Mouse (Mus musculus): Measurements from ENCODE around the gene Atp6v1e1.
"Not testable (repeated sequence)": the region's sequence is repeated elsewhere in the genome, so short reads cannot be mapped to it uniquely, and the experiment has no call there.

Atp6v1e1 gene

DNA sequence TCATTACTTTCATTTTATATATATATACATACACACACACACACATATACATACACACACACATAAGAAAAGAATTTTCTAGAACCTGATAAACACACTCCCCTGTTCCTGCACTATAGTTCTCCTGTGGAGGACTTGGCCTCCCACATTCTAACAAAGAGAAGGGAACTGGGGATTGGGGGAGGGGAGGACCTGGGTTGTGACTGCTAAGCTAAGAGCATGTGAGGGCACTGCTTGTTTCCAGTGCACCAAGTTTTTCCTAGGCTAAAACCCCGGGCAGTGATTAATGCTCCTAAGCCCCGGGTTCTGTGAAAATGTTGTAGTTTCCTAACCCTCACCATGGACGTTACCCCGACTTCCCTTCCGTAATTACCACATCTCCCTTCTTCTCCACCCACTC lies 2.4 kb downstream of the Atp6v1e1 start:
- DNase-seq (ENCODE audit: low spot score in 2 of 2), result no peak

DNA sequence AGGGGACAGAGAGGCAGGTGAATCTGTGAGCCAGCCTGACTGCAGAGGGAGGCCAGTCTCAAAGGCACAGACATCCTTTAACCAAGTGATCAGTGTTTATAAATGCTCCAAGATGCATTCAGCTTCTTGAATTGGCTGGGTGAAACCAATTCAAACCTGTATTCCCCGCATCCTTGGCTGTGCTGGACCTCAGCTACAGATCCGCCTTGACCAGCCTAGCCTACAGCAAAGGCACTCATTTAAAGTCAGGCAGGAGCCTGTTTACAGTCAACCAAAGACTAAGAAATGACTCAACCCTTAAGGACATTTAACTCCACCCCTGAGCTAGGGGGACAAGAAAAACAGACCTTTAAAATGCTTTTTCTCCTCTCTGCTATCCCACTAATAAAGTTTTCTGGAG lies 3.3 kb downstream of the Atp6v1e1 start:
- DNase-seq (ENCODE audit: low spot score in 2 of 2), result no peak

DNA sequence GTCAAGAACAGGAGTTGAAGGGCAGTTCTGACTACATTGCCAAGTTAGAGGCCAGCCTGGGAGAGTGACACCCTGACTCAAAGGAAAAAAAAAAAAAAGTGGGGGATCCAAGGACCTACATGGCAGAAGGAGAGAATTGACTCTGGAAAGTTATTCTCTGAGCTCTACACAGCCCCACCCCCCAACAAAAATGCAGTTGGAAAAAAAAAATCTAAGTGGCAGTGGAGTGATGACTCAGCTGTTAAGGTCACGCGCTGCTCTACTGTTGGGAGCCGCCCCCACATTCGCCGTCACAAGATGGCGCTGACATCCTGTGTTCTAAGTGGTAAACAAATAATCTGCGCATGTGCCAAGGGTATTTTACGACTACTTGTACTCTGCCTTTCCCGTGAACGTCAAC lies 10.6 kb downstream of the Atp6v1e1 start:
- not testable (repeated sequence) for DNase-seq (ENCODE audit: low spot score in 2 of 2)

DNA sequence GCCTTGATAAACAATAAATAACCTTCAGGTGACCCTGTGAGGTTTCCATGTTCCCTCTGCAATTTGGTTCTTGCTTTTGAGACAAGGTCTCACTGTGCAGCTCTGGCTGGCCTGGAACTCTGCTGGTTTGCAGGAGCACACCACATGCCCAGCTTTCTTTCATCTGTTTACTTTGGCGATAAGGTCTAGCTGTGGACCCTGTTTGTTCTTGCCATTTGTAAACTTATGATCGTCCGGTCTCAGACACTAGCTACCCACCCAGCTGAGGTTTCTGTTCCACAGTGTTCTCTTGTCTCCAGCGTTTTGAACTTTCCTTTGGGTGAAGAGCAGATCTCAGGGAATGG lies 14.9 kb downstream of the Atp6v1e1 start:
- no peak for DNase-seq (ENCODE audit: low spot score in 2 of 2)

DNA sequence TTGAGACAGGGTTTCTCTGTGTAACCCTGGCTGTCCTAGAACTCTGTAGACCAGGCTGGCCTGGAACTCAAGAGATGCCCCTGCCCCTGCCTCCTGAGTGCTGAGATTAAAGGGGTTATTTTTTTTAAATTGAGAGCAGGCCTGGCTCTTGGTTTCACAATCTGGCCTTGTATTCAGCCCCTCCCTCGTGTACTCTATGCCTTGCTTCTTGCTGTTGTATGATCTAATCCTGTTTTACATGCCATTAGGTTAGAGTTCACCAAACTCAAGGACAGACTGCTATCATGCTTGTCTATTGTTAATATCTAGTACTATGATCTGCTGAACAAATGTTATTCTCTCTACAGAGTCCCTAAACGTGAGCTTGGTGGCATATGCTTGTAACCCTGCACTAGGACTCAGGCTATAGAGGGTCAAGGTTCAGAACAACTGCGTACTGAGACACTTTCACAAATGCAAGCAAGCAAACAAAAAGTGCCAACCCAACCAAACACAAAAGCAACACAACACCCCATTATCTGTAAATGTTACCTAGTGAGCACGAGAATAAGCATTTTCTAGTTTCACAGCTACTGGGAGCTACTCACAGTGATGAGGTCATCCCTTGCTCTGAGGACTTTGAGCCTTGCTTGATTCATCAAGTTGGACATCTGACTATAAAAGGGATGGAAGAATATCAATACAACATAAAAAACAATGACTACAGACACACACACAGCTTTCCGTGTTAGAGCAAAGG lies 15.4 kb downstream of the Atp6v1e1 start:
- DNase-seq (ENCODE audit: low spot score in 2 of 2), result no peak

DNA sequence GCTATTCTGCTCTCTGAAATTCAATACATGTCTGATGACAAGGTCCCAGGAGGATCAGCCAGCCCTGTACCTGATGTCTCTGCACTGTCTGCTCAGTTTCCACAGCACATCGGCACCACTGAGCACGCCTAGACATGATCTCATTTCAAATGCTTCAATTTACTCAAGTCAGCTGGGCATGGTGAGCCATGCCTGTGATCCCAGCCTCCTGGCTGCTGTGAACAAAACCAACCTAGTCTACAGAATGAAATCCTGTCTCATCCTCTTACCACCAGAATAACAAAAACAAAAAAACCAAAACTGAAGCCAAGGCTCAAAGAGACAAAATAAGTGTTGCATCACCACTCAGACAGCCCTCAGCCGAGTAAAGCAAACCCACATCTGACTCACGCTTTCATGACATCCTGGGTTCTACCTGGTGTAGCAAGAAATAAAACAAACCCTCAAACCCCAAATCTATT lies 23.0 kb downstream of the Atp6v1e1 start:
- no peak for DNase-seq (ENCODE audit: low spot score in 2 of 2)

DNA sequence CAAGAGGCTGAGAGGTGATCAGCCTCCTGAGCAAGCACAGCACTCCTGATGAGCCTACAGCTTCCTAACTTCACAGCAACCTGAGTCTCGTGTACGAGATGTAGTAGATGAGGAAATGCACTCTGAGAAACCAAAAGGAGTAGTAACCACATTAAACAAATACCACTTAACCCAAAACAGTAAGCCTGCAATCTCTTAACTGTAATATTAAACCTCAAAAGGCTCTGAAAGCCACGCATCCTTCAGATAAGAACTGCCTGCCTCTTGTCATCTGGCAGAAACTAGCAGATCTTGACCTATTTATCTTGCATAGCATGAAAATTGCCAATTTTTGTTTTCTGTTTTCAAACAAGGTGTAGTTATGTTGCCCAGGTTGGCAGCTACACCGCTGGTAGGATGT lies 23.7 kb downstream of the Atp6v1e1 start:
- DNase-seq (ENCODE audit: low spot score in 2 of 2), result no peak

DNA sequence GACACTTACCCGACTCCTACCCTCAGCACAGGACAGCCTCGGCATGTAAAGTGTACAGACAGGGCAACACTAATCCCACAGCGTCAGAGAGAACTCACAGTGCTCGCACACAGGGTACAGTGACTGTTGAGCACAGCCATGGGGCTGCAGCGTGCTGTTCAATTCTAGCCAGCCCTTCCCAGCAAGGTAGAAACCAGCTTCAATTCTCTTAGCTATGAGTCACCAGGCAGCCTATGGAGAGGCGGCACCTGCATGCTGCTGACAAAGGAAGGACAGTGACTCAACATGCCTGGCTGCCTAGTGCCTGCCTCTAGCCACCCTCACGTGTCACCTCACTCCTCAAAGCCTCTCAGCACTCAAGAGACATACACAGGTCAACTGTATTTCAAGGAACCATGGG lies 24.6 kb downstream of the Atp6v1e1 start:
- DNase-seq (ENCODE audit: low spot score in 2 of 2), result no peak

DNA sequence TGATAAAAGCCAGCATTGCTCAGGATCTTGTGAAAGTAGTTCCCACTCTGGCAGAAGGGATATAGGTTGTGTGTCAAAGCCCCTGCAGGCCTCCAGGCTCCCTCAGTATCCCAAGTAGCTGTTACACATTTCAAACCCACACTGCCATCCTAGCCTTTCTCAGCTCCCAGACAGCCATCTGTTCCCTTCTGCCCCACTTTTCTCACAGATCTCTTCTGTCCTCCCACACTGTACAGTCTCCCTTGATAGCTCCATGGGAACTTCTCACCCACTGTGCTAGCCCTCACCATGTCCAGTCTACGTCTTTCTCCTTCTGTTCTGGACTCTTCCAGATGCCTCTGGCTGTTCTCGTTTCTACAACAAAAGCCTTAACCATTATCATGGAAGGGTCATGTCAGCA lies 26.5 kb downstream of the Atp6v1e1 start:
- peak in 1 of 2 experiments; percentile 28 for DNase-seq (ENCODE audit: low spot score in 2 of 2)

DNA sequence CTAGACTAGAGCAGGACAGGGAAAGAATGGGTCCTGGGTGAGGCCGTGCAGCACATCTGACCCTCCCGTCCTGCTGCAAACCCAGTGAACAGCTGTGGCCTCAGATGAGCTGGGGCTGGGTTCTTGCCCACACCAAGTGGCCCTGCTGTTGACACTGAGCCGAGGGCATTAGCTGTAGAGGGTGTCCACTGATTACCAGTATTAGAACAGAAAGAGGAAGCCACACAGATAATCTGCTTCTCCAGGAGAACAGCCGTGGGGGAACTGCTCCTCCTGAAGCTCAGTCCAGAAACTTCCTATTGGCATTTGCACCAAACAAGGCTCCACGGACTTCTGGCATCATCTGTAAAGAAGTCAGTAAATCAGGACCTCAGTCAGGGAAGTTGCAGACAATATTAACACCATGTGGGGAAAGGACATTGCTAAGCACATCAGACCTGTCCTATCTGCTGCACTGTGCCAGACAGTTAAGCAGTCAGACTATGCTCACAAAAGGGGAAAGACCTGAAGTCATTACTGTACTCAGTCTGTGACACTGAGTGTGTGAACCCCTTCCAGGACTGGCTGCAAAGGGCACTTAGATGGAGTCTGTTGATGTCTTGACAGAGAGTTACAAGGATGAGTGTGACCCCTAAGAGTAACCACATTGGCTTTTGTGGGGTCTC lies 27.0 kb downstream of the Atp6v1e1 start:
- DNase-seq (ENCODE audit: low spot score in 2 of 2), result no peak

DNA sequence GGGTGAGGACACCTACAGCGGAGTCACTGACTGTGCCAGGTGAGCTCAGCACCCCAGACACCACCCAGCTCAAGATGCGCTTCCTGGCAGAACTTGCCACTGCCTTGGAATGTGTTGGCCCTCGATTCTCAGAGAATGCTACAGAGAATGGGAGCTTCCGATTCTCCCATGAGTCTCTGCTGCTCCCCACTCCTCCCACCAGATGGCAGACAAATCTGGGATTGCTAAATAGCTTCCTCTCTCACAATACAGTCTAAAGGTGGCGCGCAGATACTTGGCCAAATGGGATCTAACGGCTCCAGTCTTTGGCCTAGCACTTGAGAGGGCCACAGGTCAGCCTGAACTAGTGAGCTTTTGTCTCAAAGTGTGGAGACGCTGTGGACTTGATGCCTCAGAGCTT lies 29.6 kb downstream of the Atp6v1e1 start:
- DNase-seq (ENCODE audit: low spot score in 2 of 2), result no peak

DNA sequence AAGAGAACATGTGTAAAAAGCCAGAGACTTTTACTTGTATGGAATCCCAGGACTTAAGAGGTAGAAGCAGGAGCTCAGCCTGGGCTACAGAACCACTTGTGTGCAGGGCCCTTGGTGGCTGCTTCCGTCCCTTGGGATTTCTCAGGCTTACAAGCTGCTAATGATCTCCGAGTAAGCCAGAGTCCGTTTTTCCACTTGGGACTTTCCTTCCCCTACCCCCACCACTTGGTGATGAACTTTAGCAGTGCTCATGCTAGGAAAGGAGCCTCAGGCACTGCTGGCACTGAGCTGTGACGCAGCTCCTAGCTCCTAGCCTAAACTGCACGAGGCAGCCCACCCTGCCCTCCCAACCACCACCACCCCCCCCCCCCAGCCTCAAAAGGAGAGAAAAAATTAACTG lies 31.9 kb downstream of the Atp6v1e1 start:
- DNase-seq (ENCODE audit: low spot score in 2 of 2), result no peak

DNA sequence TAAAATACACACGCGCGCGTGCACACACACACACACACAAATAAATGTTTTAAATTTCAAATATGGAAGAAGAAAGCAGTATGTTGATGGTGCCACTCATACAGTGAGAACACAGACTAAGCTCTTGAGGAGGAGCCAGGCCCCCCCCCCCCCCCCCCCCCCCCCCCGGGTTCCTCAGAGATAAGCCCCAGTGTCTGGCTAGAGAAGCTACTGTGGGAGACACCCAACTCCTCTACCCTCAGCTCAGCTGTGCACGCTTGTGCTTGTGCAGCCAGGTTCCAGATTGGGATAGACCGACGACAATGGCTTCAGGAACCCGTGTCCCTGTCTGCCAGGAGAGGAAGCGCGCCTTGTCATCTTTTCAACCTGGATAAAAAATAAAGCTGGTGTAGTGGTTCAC lies 32.4 kb downstream of the Atp6v1e1 start:
- no peak for DNase-seq (ENCODE audit: low spot score in 2 of 2)

DNA sequence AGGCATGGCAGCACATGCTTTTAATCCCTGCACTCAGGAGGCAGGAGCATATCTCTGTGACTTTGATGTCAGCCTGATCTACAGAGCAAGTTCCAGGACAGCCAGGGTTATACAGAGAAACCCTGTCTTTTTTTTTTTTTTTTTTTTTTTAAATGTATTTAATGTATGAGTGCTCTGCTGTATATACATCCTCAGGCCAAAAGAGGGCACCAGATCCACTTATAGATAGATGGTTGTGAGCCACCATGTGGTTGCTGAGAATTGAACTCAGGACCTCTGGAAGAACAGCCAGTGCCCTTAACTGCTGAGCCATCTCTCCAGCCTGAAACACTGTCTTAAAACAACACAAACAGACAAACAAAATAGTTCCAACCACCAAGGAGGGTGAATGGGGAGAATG lies 33.7 kb downstream of the Atp6v1e1 start:
- DNase-seq (ENCODE audit: low spot score in 2 of 2), result no peak

DNA sequence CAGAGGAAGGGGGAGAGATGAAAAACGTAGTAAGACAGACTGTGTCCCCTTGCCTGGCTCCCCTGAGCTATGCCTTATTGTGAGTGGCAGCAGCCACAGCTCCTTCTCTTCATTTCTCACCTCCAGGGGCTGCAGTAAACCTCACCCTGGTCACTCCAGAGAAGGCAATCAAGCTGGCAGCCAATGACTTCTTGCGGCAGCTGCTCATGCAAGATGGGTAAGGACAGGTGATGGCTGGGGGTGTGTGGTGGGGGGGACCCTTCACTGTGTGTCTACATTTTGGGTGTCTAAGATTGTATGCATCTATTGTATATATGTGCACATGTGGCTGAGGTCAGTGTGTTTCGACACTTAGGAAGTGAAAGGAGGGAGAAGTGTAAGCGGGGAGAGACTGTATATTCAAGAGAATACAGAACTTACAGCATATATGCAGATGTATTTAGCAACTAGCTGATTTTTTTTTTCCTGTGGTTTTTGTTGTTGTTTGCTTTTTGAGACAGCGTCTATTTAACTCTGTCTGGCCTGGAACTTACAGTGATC lies 34.5 kb downstream of the Atp6v1e1 start:
- no peak for DNase-seq (ENCODE audit: low spot score in 2 of 2)

DNA sequence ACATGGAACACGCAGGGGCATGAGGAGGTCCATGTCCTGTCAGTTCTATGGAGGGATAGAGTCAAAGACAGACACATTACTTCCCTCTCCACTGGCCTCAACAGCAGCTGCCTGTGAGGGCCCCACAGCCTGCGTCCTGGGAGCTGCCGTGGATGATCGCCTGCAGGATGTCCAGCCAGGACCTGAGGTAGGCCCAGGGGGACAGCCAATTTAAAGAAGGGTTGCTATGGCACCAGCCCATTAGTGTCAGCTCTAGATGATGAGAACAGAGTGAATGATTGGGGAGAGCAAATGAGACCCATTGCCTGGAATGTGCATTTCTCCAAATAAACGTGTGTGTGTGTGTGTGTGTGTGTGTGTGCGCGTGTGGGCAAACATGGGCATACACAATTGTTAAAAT lies 38.2 kb downstream of the Atp6v1e1 start:
- DNase-seq (ENCODE audit: low spot score in 2 of 2), result no peak

DNA sequence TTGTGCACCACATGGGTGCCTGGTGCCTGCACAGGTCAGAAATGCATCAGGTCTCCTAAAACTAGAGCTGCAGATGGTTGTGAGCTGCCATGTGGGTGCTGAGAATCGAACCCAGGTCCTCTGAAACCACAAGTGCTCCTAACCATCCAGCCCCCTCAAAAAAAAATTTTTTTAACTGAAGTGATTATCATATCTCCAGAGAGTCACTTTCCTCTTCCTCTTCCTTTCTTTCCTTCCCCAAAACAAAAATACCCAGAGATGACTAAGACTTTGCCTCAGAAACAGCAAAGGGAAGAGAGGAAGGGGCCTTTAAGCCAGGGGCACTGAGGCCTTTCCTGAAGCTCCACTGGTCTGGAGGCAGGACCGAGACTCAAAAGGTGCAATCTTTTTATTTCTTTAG lies 39.6 kb downstream of the Atp6v1e1 start:
- no peak for DNase-seq (ENCODE audit: low spot score in 2 of 2)

DNA sequence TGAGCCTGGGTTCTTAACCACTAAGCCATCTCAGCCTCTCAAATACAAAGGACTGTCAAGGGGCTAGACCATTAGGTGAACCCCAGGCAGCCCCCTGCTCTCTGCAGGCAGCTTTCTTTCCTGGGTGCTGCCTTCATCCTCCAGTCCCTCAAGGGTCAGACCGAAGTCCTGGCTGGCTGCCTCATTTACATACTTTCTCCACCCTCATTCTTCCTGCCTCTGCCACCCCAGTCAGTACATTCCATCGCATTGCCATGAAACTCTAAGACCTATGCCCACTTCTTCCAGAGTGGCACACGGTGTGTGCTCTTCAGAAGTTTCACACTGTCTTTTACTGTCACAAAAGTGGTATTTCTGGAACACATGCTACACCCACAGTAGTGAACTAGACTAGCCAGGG lies 44.4 kb downstream of the Atp6v1e1 start:
- DNase-seq (ENCODE audit: low spot score in 2 of 2), result no peak

DNA sequence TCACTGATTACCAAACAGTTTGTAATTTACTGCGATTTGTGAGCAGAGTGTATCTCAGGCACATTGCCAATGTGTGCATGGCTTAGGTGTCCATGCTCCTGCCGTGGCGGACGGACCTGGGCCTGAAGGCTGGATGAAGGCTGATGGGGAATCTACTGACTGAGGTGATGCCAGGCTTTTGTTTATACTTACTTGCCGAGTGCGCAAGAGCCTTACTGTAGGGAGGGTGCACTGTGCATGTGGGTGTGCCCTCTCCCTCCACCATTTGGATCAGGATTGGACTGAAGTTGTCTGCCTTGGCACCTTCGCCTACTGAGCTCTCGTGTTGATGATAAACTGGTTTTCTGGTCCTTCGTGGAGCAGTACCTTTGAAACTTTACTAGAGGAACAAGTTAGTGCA lies 45.1 kb downstream of the Atp6v1e1 start:
- DNase-seq (ENCODE audit: low spot score in 2 of 2), result no peak

DNA sequence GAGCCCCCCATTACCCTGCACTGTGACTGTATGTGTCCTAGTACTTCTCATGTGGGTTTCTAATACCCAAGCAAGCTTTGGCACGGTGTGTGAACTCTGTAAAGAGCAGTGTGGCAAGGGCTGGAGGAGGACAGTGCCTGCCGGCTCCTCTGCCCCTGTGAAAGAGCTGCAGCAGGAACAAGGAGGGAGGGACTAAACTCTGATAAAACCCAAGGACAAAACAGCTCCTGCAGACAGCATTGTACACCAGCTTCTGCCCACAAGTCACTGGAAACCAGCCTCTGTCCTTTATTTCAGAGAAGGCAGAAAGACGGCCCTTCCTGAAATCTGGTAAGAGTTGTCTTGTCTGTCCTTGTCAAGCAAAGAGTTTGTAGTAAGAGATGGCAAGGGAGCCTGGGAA lies 46.3 kb downstream of the Atp6v1e1 start:
- DNase-seq (ENCODE audit: low spot score in 2 of 2), result no peak

DNA sequence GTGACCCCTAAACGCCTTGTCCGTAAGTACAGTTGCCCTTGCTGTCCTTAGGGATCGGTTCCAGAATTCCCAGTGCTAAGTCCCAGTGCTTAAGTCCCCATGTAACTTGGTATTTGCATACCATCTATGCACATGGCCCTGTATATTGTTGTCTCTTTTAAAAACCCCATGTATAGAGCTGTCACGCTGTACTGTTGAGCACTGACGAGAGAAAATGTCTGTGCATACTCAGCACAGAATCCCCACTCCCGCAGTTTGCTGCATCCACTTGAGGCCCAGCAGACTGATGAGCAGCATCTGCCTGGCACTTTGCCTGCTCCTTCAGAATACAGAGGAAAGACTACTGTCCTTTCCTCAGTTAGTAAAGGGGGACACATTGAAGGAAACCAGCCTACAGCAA lies 48.8 kb downstream of the Atp6v1e1 start:
- DNase-seq (ENCODE audit: low spot score in 2 of 2), result no peak

DNA sequence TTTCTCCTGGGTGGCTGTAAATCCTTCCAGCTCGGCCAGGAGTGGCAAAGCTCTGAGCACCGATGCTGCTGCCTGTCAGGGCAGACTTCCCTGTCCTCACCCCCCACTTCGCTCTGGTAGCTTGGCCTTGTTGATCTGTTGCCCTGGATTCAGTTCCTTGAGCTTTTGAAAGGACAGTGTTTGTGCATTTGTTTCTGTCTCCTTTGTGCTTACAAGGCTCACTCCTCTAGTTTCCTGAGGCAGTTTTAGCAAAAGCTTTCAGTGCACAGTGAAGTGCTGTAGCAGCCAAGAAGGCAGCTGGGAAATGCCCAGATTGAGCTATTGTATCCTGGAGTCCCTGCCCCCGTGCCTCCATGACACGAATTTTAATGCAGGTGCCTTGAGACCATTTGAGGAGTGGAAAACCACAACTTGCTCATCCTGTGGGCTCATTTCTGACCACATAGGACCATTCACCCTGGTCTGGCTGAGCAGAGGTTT lies 49.4 kb downstream of the Atp6v1e1 start, which contains the start of gene Slc25a18:
TSS of gene Slc25a18 (plus strand) at position 430 of the 480 bp plus-strand sequence.
- DNase-seq (ENCODE audit: low spot score in 2 of 2), result peak; percentile 39 to 41

DNA sequence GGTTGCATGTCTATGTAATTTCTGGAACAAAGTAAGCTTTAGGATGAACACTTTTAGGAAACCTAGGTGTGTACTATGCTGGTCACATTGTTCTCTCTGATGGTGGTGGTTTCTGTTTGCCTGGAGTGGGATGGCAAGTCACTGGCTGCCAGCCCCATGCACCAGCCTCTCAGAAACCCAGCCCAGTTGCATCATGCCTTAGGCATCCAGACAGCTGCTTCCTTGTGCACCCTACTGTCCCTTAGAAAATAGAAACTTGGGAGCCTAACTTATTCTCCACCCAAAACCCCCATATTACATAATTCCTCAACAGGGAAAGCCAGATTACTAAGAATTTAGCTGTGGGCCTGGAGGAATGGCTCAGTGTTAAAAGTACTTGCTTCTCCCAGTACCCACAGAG lies 50.6 kb downstream of the Atp6v1e1 start:
- DNase-seq (ENCODE audit: low spot score in 2 of 2), result no peak
